Mouse (Mus musculus): ENCODE results near the gene Tuba1b.

Gene Tuba1b

DNA sequence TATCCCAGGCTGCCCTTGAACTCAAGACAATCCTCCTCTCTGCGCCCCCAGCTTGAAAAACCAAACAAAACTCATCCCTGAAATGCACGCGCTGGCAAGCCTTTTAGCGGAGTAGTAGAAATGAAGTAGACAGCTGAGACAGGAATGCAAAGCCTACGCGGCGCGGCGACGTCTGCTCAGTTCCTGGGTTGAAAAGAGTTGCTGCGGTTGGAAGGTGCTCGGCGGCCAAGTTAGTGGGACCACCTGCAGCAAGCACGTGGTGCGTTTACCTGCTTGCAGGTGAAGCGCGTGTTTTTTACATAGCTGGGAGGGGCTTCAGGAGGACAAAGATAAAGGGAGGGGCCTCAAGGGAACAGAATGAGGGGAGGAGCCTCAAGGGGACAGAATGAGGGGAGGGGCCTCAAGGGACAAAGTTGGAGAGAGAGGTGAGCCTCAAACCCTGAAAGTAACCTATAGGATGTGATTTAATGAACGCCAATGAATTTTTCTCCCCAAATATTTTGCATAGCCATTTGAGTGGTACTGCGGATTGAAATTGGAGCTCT lies 43.1 kb downstream of the Tuba1b start:
- no peak for DNase-seq (ENCODE audit: low read depth)

- DNase-seq (ENCODE audit: low read depth) = no peak
These were observed 46.8 kb downstream of the Tuba1b start for GRCm38 (mm10) chr15:98887526-98887925.

DNA sequence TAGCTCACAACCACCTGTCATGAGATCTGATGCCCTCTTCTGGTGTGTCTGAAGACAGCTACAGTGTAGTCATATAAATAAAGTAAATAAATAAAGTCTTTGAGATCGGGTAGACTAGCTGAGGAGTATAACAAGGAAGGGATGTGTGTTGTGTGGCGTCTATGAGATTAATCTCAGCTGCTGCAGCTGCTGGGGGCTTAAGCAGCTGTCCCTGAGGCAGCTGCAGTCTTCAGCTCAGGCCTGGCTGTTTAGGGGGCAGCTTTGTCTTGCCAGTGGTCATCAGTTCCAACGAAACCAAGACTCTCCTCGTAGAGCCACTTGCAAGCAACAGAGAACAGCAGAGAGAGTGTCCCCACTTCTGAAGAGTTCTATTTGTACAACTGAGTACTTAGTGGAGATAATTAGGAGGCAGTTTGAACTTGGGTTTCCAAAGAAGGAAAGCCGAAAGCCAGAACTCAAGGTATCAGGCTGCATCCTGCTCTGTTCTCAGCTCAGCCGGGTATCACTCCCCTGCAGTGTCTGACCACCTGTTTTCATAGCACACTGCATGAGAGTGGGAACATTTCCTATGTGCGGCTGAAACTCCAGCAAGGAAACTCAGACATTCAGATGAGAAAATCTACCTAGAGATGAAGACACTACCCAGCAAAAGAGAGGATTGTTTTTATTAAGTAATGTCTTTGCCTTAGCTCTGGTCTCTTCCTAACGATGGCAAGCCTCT lies 47.5 kb downstream of the Tuba1b start:
- DNase-seq (ENCODE audit: low read depth) = no peak

GRCm38 (mm10) chr15:98884106-98884505 lies 50.3 kb downstream of the Tuba1b start:
- no peak for DNase-seq (ENCODE audit: low read depth)

GRCm38 (mm10) chr15:98883661-98884060 lies 50.7 kb downstream of the Tuba1b start:
- DNase-seq (ENCODE audit: low read depth) = no peak

GRCm38 (mm10) chr15:98881656-98882008 lies 52.7 kb downstream of the Tuba1b start:
- no peak for DNase-seq (ENCODE audit: low read depth)
